Comparison of ENCODE assay signal across 8 mouse cellular contexts in genomic region chr7:114253885-114254833, GRCm38 (mm10). TPM values are rescaled to one million over a fixed set of nuclear protein-coding genes. Genes with fewer than 3 reads are reported as not detected.
DNase-seq lines count a peak whose midpoint lies in the region; ATAC-seq and TF ChIP-seq lines count a peak whose summit lies in the region.

Copb1 (minus strand) TSS chr7:114254711.

- WGBS in heart, embryonic 11.5 days (ENCODE audit: insufficient replicate concordance), result 3% methylated on average over 71 of the region's 75 CpGs
- WGBS in kidney, postnatal 0 days, result under 1% methylated on average over 75 of the region's 75 CpGs
- WGBS in liver, embryonic 11.5 days, result 3% methylated on average over 75 of the region's 75 CpGs
- WGBS in stomach, embryonic 14.5 days, result 1% methylated on average over 75 of the region's 75 CpGs

- peak; percentile 99 for ATAC-seq in erythroblast, adult 5-6 weeks (replicated peaks; ENCODE audit: low FRiP score, poor library complexity, severe bottlenecking)
- peak; percentile 99 for ATAC-seq in heart, embryonic 11.5 days (replicated peaks; ENCODE audit: insufficient number of reproducible peaks, low FRiP score, low TSS enrichment)
- ATAC-seq in kidney, postnatal 0 days (replicated peaks; ENCODE audit: low FRiP score, low read depth), result peak; percentile 98
- ATAC-seq in liver, embryonic 11.5 days (replicated peaks; ENCODE audit: low FRiP score), result peak; percentile 98
- peak; percentile 97 for ATAC-seq in stomach, embryonic 14.5 days (ENCODE audit: insufficient number of reproducible peaks, insufficient read depth, low FRiP score, low read depth)

- H3K36me3 ChIP-seq in heart, embryonic 11.5 days (ENCODE audit: control insufficient read depth, insufficient read depth, low read length), result peaks cover 18% of the 10 kb centered on the region
- 0 out of 2 replicates have a peak, but pooled peaks cover 9% of the 10 kb centered on the region for H3K36me3 ChIP-seq in kidney, postnatal 0 days (ENCODE audit: insufficient read depth, low read length)
- peaks cover 15% of the 10 kb centered on the region for H3K36me3 ChIP-seq in liver, embryonic 11.5 days (ENCODE audit: control insufficient read depth, insufficient read depth, low read length)
- H3K36me3 ChIP-seq in stomach, embryonic 14.5 days (ENCODE audit: control insufficient read depth, insufficient read depth, low read length), result peaks cover 18% of the 10 kb centered on the region

- no peaks in the 10 kb centered on the region for H3K4me1 ChIP-seq in heart, embryonic 11.5 days (ENCODE audit: control insufficient read depth, insufficient read depth, low read length)
- peaks cover 3% of the 10 kb centered on the region; the same call in 1 of the 2 replicates for H3K4me1 ChIP-seq in kidney, postnatal 0 days (replicated peaks; ENCODE audit: insufficient read depth, low read length)
- no peaks in the 10 kb centered on the region for H3K4me1 ChIP-seq in liver, embryonic 11.5 days (replicated peaks; ENCODE audit: control insufficient read depth, insufficient read depth, low read length)
- no peaks in the 10 kb centered on the region; the same call in 1 of the 2 replicates for H3K4me1 ChIP-seq in stomach, embryonic 14.5 days (ENCODE audit: control insufficient read depth, insufficient read depth, low read length)

- TF ChIP-seq CTCF in kidney, postnatal 0 days (IDR thresholded peaks at IDR 0.05; ENCODE audit: low read depth), result no peak

- H3K4me3 ChIP-seq in heart, embryonic 11.5 days (ENCODE audit: low read depth, low read length), result peak within 1 kb of the TSS; percentile 98
- peak within 1 kb of the TSS; percentile 93 for H3K4me3 ChIP-seq in kidney, postnatal 0 days (replicated peaks; ENCODE audit: low read depth, low read length)
- peak within 1 kb of the TSS; percentile 87 for H3K4me3 ChIP-seq in liver, embryonic 11.5 days (ENCODE audit: low read depth, low read length)
- peak within 1 kb of the TSS; percentile 98 for H3K4me3 ChIP-seq in stomach, embryonic 14.5 days (ENCODE audit: low read depth, low read length)

- peak within 1 kb of the TSS; percentile 65 for H3K27ac ChIP-seq in heart, embryonic 11.5 days (ENCODE audit: low read depth, low read length)
- peak within 1 kb of the TSS; percentile 67 for H3K27ac ChIP-seq in kidney, postnatal 0 days
- H3K27ac ChIP-seq in liver, embryonic 11.5 days (ENCODE audit: low read depth, low read length), result peak within 1 kb of the TSS; percentile 51
- peak within 1 kb of the TSS; percentile 66 for H3K27ac ChIP-seq in stomach, embryonic 14.5 days (ENCODE audit: low read length)

- H3K9ac ChIP-seq in heart, embryonic 11.5 days (ENCODE audit: low read depth, low read length), result peak within 1 kb of the TSS; percentile 89
- peak within 1 kb of the TSS; percentile 91 for H3K9ac ChIP-seq in kidney, postnatal 0 days (ENCODE audit: low read depth, low read length)
- H3K9ac ChIP-seq in liver, embryonic 11.5 days (ENCODE audit: low read depth, low read length), result peak within 1 kb of the TSS; percentile 85
- H3K9ac ChIP-seq in stomach, embryonic 14.5 days (replicated peaks; ENCODE audit: low read depth, low read length), result peak within 1 kb of the TSS; percentile 97

- H3K9me3 ChIP-seq in heart, embryonic 11.5 days (replicated peaks; ENCODE audit: control insufficient read depth, low read length), result no peaks in the 10 kb centered on the region
- no peaks in the 10 kb centered on the region for H3K9me3 ChIP-seq in kidney, postnatal 0 days (replicated peaks; ENCODE audit: low read length)
- no peaks in the 10 kb centered on the region for H3K9me3 ChIP-seq in liver, embryonic 11.5 days (ENCODE audit: control insufficient read depth, low read length)
- no peaks in the 10 kb centered on the region; the same call in 1 of the 2 replicates for H3K9me3 ChIP-seq in stomach, embryonic 14.5 days (ENCODE audit: control insufficient read depth, low read depth, low read length)

- peak; percentile 92 to 94 for DNase-seq in B cell, adult 2 months
- peak; percentile 98 for DNase-seq in brain, adult 2 months (ENCODE audit: low read depth, low spot score)
- peak; percentile 98 for DNase-seq in kidney, postnatal 0 days (ENCODE audit: low spot score)
- DNase-seq in liver, embryonic 11.5 days (ENCODE audit: low spot score), result peak; percentile 87
- peak; percentile 91 for DNase-seq in naive thymus-derived CD4-positive, alpha-beta T cell, adult 2 months (ENCODE audit: low read depth)

- peak within 1 kb of the TSS; percentile 68 for H3K4me2 ChIP-seq in heart, embryonic 11.5 days
- H3K4me2 ChIP-seq in kidney, postnatal 0 days (ENCODE audit: low read length), result peak within 1 kb of the TSS; percentile 68
- peak within 1 kb of the TSS; percentile 69 for H3K4me2 ChIP-seq in liver, embryonic 11.5 days
- peak within 1 kb of the TSS; percentile 41 for H3K4me2 ChIP-seq in stomach, embryonic 14.5 days (replicated peaks; ENCODE audit: low read depth, low read length)

- H3K27me3 ChIP-seq in heart, embryonic 11.5 days (ENCODE audit: control insufficient read depth, insufficient read depth, low read length), result no peaks in the 10 kb centered on the region
- no peaks in the 10 kb centered on the region for H3K27me3 ChIP-seq in kidney, postnatal 0 days (ENCODE audit: insufficient read depth, low read length)
- H3K27me3 ChIP-seq in liver, embryonic 11.5 days (replicated peaks; ENCODE audit: control insufficient read depth, insufficient read depth, low read length), result no peaks in the 10 kb centered on the region
- no peaks in the 10 kb centered on the region for H3K27me3 ChIP-seq in stomach, embryonic 14.5 days (ENCODE audit: control insufficient read depth, insufficient read depth, low read length)

RNA-seq across cellular contexts. Expression of gene Copb1, which starts in this region (rescaled TPM):
- 45.1 and 77.8 TPM in 2 replicates for total RNA-seq in erythroblast, adult 5-6 weeks (2015; ENCODE audit: low replicate concordance)
- 19.0 and 22.6 TPM in 2 replicates for total RNA-seq in erythroblast, adult 5-6 weeks (2017; ENCODE audit: low replicate concordance)
- polyA plus RNA-seq in heart, embryonic 11.5 days (2014; fragmentation: Nextera tagmentation; extraction: Ambion mirVana), result 93.2 and 110 TPM in 2 replicates
- 116 and 119 TPM in 2 replicates for polyA plus RNA-seq in kidney, postnatal 0 days (2015; fragmentation: Nextera tagmentation; extraction: Ambion mirVana)
- 102 and 117 TPM in 2 replicates for polyA plus RNA-seq in liver, embryonic 11.5 days (2014; fragmentation: Nextera tagmentation; extraction: Ambion mirVana)
- 127 and 135 TPM in 2 replicates for polyA plus RNA-seq in stomach, embryonic 14.5 days (2014; fragmentation: Nextera tagmentation; extraction: Ambion mirVana)

Comparison
In these comparisons a context has a peak if more than half of its experiments do, and no peak if none do; other contexts are left out.
1. Peak in every context shown above with its lines: DNase-seq, ATAC-seq, H3K4me3 ChIP-seq and H3K27ac ChIP-seq.